Mouse (Mus musculus): ENCODE data around the gene Gm21885. TPM values are rescaled to one million over a fixed set of nuclear protein-coding genes. Genes with fewer than 3 reads are reported as not detected.

The Gm21885 gene
- 0.20 TPM in 1 of 2 replicates, not detected in the other for polyA plus RNA-seq (2015; fragmentation: Nextera tagmentation; extraction: Ambion mirVana)

- no peaks in the 10 kb centered on the region for H3K9me3 ChIP-seq
- no peak within 1 kb of the TSS for H3K27ac ChIP-seq (replicated peaks)
- no peaks in the 10 kb centered on the region for H3K27me3 ChIP-seq (replicated peaks)
- H3K4me1 ChIP-seq, result peaks cover 22% of the 10 kb centered on the region
- ATAC-seq (ENCODE audit: extremely low read depth, insufficient number of reproducible peaks, low FRiP score, low TSS enrichment), result no peak
- H3K36me3 ChIP-seq, result peaks cover 37% of the 10 kb centered on the region
- H3K4me3 ChIP-seq, result no peak within 1 kb of the TSS
- H3K4me2 ChIP-seq, result no peak within 1 kb of the TSS
- 69% methylated on average over 11 of the region's 11 CpGs for WGBS
- no peak within 1 kb of the TSS for H3K9ac ChIP-seq
Measured at GRCm38 (mm10) chr11:94281199-94282181, at the start of gene Gm21885. Gene Gm21885, plus strand, starts transcription at chr11:94281873.

DNA sequence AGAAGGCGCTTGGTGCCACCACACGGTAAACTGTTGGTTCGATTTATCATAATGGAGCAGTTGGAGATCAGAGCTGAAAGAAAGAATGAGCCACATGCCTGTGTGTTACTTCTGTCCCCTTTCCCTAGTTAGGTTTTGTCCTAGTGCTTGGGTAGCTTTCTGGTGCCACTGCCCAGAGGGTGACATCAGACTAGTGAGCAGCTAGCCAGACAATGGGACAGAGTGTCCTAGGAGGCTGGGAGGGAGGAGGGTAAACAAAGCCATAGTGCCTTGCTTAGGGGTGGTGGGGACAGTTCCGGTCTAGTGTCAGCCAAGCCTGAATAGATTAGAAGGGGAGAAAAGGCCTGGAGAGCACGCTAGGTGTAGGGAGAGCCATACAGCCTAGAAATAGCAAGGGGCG, 48.3 kb upstream of the Gm21885 start:
- ATAC-seq (ENCODE audit: extremely low read depth, insufficient number of reproducible peaks, low FRiP score, low TSS enrichment), result no peak
- no peaks in the 10 kb centered on the region for H3K36me3 ChIP-seq
- H3K27me3 ChIP-seq (replicated peaks), result no peaks in the 10 kb centered on the region
- H3K4me1 ChIP-seq, result peaks cover 51% of the 10 kb centered on the region
- no peak overlapping the region for H3K4me3 ChIP-seq
- H3K27ac ChIP-seq (replicated peaks), result peak overlapping the region; percentile 16; the same call in 1 of the 2 replicates
- no peaks in the 10 kb centered on the region for H3K9me3 ChIP-seq
- H3K9ac ChIP-seq, result no peak overlapping the region
- no peak overlapping the region for H3K4me2 ChIP-seq
- 64% methylated on average over 6 of the region's 6 CpGs for WGBS

- Histone ChIP-seq H3K4me3 (no peak overlapping the region), H3K27ac (replicated peaks) (no peak overlapping the region), H3K27me3 (replicated peaks) (no peaks in the 10 kb centered on the region), H3K4me2 (no peak overlapping the region), H3K4me1 (peaks cover 41% of the 10 kb centered on the region), H3K36me3 (no peaks in the 10 kb centered on the region), H3K9ac (0 out of 2 replicates have a peak overlapping the region, but pooled peaks have one; percentile 14), H3K9me3 (no peaks in the 10 kb centered on the region)
- no peak for ATAC-seq (ENCODE audit: extremely low read depth, insufficient number of reproducible peaks, low FRiP score, low TSS enrichment)
- WGBS, result 78% methylated on average over 12 of the region's 12 CpGs
Measured at GRCm38 (mm10) chr11:94234380-94234779, 47.3 kb upstream of the Gm21885 start.

DNA sequence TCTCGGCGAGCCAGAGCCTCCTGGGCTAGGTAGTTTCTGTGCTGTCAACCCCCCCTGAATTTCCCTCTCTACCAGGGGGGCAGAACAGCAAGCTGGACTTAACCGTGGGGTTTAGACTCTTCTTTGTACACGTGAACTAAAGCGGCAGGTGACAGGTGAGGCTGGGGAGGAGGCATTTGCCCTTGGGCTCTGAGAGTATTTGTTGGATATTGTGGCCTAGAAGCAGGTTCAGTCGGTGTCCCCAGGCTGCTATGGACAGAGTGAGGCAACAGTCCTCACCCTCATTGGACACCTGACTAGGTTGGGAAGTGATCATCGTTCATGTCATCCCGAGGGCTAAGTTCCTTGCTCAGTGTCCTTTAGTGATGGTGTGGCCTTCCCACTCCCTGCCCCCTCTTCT, 46.8 kb upstream of the Gm21885 start:
- 88% methylated on average over 8 of the region's 8 CpGs for WGBS
- no peak overlapping the region for H3K27ac ChIP-seq (replicated peaks)
- no peak for ATAC-seq (ENCODE audit: extremely low read depth, insufficient number of reproducible peaks, low FRiP score, low TSS enrichment)
- no peaks in the 10 kb centered on the region for H3K36me3 ChIP-seq
- no peak overlapping the region for H3K4me3 ChIP-seq
- H3K9me3 ChIP-seq, result no peaks in the 10 kb centered on the region
- H3K9ac ChIP-seq, result 0 out of 2 replicates have a peak overlapping the region, but pooled peaks have one; percentile 14
- no peak overlapping the region for H3K4me2 ChIP-seq
- H3K4me1 ChIP-seq, result peaks cover 37% of the 10 kb centered on the region
- H3K27me3 ChIP-seq (replicated peaks), result no peaks in the 10 kb centered on the region

DNA sequence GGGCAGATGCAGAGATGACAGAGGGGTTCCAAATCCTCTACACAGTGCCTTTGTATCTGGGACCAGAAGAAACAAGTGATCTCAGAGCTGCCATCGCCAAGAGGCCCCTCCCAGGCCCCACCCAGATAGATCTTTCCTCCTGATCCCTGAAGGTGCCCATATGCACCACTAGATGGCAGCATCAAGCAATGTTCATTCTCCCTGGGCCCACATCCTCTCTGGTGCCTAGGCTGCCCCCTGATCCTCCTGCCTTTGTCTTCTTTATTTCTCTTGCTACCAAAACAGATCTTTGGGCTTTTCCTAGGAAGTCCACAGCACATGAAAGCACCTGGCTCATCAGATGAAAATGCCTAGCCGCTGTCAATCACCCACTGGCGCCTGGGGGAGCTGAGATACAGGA, 45.6 kb upstream of the Gm21885 start:
- 20% methylated on average over 3 of the region's 3 CpGs for WGBS
- Histone ChIP-seq H3K4me2 (peak overlapping the region; percentile 38), H3K9me3 (no peaks in the 10 kb centered on the region), H3K4me1 (peaks cover 27% of the 10 kb centered on the region), H3K4me3 (no peak overlapping the region), H3K27me3 (replicated peaks) (no peaks in the 10 kb centered on the region; the same call in 1 of the 2 replicates), H3K36me3 (no peaks in the 10 kb centered on the region), H3K9ac (no peak overlapping the region), H3K27ac (replicated peaks) (no peak overlapping the region; the same call in 1 of the 2 replicates)
- no peak for ATAC-seq (ENCODE audit: extremely low read depth, insufficient number of reproducible peaks, low FRiP score, low TSS enrichment)

DNA sequence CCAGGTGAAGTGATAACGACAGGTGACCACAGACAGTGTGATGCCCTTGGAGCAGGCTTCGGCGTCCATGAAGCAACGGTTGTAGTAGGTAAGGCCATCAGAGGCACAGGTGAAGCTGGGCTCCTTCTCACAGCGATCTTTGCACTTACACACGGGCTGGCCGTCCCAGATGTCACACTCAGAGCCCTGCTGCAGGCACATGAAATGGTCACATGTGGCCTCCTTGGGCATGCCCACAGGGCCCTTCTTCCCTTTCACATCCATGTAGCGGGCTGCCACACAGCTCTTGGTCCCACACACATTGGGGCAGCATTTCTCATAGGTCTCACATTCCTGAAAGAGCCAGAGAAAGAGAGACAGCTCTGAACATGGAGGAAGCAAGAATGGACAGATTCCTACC, 42.9 kb upstream of the Gm21885 start:
- Histone ChIP-seq H3K9ac (no peak overlapping the region), H3K9me3 (no peaks in the 10 kb centered on the region), H3K4me2 (no peak overlapping the region), H3K36me3 (no peaks in the 10 kb centered on the region), H3K27me3 (replicated peaks) (peaks cover 11% of the 10 kb centered on the region), H3K4me3 (no peak overlapping the region), H3K27ac (replicated peaks) (no peak overlapping the region), H3K4me1 (peaks cover 24% of the 10 kb centered on the region)
- ATAC-seq (ENCODE audit: extremely low read depth, insufficient number of reproducible peaks, low FRiP score, low TSS enrichment), result no peak
- WGBS, result 89% methylated on average over 8 of the region's 8 CpGs

DNA sequence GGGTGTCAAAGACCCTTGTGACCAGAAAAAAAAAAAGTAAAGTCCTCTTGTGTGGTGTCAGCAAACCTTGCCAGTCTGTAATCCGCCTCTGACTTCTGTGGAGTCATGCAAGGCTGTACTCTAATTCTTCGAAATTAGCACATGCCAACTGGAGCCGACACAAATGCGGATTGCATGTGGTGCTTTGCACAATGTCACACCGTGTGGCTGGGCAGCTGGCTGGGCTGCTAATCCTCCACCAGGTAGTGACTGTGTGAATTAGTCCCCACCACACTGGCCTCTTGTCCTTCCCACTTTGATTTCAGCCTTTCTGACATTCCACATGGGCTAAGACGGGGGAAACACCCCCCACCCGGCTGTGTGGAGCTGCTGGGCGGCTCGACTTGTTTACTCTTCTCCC, 42.0 kb upstream of the Gm21885 start:
- WGBS, result 35% methylated on average over 9 of the region's 9 CpGs
- no peak overlapping the region for H3K27ac ChIP-seq (replicated peaks)

DNA sequence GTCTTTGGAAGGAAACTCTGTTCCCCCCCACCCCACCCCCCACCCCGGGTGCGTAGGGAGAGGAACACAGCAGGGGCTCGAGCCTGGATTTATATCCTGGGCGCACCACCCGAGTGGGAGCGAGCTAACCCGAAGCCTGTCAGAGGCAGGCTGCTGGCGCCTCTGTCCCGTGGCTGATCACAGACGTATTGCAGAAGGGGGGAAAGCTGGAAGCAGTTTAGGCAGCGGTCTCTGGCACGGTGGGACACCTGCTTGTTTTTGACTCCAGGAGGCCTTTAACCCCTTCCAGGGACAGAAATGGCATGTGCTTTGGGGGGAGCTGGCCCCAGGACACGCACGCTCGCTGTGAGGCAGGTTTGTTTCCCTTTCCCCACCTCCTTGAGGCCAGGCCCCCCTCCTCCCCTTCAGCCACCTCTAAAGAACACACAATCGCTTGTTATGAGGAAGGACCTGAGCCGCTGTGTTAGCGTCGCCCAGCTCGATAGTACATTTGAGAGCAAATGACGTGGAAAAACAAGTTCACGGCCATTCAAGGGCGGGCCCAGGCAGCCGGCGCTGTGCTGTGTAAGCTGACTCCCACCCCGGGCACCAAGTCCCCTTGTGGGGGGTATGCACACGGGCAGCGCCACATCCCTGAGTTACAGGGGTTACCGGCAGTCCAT, 38.8 kb upstream of the Gm21885 start:
- H3K36me3 ChIP-seq, result no peaks in the 10 kb centered on the region
- peak overlapping the region; percentile 81 for H3K9ac ChIP-seq
- H3K4me3 ChIP-seq, result peak overlapping the region; percentile 49
- no peak for ATAC-seq (ENCODE audit: extremely low read depth, insufficient number of reproducible peaks, low FRiP score, low TSS enrichment)
- peak overlapping the region; percentile 55 for H3K27ac ChIP-seq (replicated peaks)
- H3K9me3 ChIP-seq, result no peaks in the 10 kb centered on the region
- peak overlapping the region; percentile 79 for H3K4me2 ChIP-seq
- H3K4me1 ChIP-seq, result peaks cover 39% of the 10 kb centered on the region
- peaks cover 14% of the 10 kb centered on the region for H3K27me3 ChIP-seq (replicated peaks)
- WGBS, result 2% methylated on average over 29 of the region's 29 CpGs

More for the DNA sequence above, 42.0 kb upstream of the Gm21885 start:
- no peak for ATAC-seq (ENCODE audit: extremely low read depth, insufficient number of reproducible peaks, low FRiP score, low TSS enrichment)
- H3K36me3 ChIP-seq, result no peaks in the 10 kb centered on the region
- peaks cover 11% of the 10 kb centered on the region for H3K27me3 ChIP-seq (replicated peaks)
- H3K9me3 ChIP-seq, result no peaks in the 10 kb centered on the region
- H3K4me3 ChIP-seq, result no peak overlapping the region
- H3K4me2 ChIP-seq, result no peak overlapping the region
- peaks cover 22% of the 10 kb centered on the region for H3K4me1 ChIP-seq
- H3K9ac ChIP-seq, result no peak overlapping the region

GRCm38 (mm10) chr11:94243422-94244180, 38.1 kb upstream of the Gm21885 start:
- ATAC-seq (ENCODE audit: extremely low read depth, insufficient number of reproducible peaks, low FRiP score, low TSS enrichment), result no peak
- Histone ChIP-seq H3K27ac (replicated peaks) (peak overlapping the region; percentile 55; the same call in 1 of the 2 replicates), H3K9ac (peak overlapping the region; percentile 81)

DNA sequence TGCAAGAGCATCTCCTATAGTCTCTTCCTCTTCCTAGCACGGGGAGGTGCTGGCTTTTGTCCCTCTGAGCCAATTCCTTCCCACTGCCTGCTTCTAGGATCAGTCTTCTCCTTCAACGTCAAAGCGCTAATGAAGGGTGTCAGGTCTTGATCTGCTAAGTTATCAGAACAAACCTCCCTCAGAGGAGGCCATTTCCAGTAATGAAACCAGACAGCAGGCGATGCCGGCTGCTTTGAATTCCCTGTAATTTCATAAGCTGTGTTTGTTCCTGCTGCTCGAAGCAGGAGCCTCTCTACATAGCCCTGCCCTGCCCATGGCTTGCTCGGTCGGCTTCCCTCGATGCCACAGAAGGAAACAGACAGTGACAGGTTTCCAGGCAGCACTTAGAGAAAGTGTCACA, 37.3 kb upstream of the Gm21885 start:
- no peak overlapping the region for H3K4me2 ChIP-seq
- no peak for ATAC-seq (ENCODE audit: extremely low read depth, insufficient number of reproducible peaks, low FRiP score, low TSS enrichment)
- H3K9ac ChIP-seq, result no peak overlapping the region
- H3K9me3 ChIP-seq, result no peaks in the 10 kb centered on the region
- 58% methylated on average over 9 of the region's 9 CpGs for WGBS
- no peak overlapping the region for H3K27ac ChIP-seq (replicated peaks)
- peaks cover 14% of the 10 kb centered on the region for H3K27me3 ChIP-seq (replicated peaks)
- H3K36me3 ChIP-seq, result no peaks in the 10 kb centered on the region
- H3K4me3 ChIP-seq, result no peak overlapping the region
- peaks cover 39% of the 10 kb centered on the region for H3K4me1 ChIP-seq

More at GRCm38 (mm10) chr11:94243422-94244180, 38.1 kb upstream of the Gm21885 start:
- Histone ChIP-seq H3K4me1 (peaks cover 39% of the 10 kb centered on the region), H3K9me3 (no peaks in the 10 kb centered on the region), H3K36me3 (no peaks in the 10 kb centered on the region), H3K27me3 (replicated peaks) (peaks cover 14% of the 10 kb centered on the region), H3K4me2 (peak overlapping the region; percentile 79), H3K4me3 (peak overlapping the region; percentile 49)
- WGBS, result 28% methylated on average over 15 of the region's 15 CpGs
